Mouse (Mus musculus) forebrain, embryonic 16.5 days (tissue): ENCODE measurements around the gene Morc2a. TPM values are rescaled to one million over a fixed set of nuclear protein-coding genes. Genes with fewer than 3 reads are reported as not detected.
A peak's percentile ranks its signal among the peaks of the same experiment; 100 is the strongest.

Source experiments
- ATAC-seq: fragments of 200-750 bp; cut with Nextera tagmentation; 2 replicates; pipeline ENCODE4 v1.8.0; 2017; ENCODE audit warnings: mild to moderate bottlenecking, moderate library complexity
- H3K27ac ChIP-seq: fragments of 300-500 bp; sonication (generic); 2 replicates; pipeline ENCODE4 v1.5.1; 2014; ENCODE audit warnings: low read length, control low read depth
- H3K27me3 ChIP-seq: fragments of 300-500 bp; sonication (generic); replicated peaks from 2 replicates; pipeline ENCODE4 v1.6.1; 2014; ENCODE audit warnings: low read length; ENCODE audit not compliant: control insufficient read depth, insufficient read depth
- H3K36me3 ChIP-seq: fragments of 300-500 bp; sonication (generic); 2 replicates; pipeline ENCODE4 v1.6.1; 2014; ENCODE audit not compliant: control insufficient read depth, insufficient read depth
- H3K4me1 ChIP-seq: fragments of 300-500 bp; sonication (generic); replicated peaks from 2 replicates; pipeline ENCODE4 v1.6.1; 2014; ENCODE audit warnings: low read length; ENCODE audit not compliant: control insufficient read depth, insufficient read depth
- H3K4me2 ChIP-seq: fragments of 300-500 bp; sonication (generic); 2 replicates; pipeline ENCODE4 v1.6.1; 2014; ENCODE audit warnings: mild to moderate bottlenecking, low read length, control low read depth
- H3K4me3 ChIP-seq: fragments of 300-500 bp; sonication (generic); replicated peaks from 2 replicates; pipeline ENCODE4 v1.5.1; 2014; ENCODE audit warnings: mild to moderate bottlenecking, low read length, control low read depth
- H3K9ac ChIP-seq: fragments of 300-500 bp; sonication (generic); replicated peaks from 2 replicates; pipeline ENCODE4 v1.6.1; 2014; ENCODE audit warnings: low read depth, low read length, control low read depth
- H3K9me3 ChIP-seq: fragments of 300-500 bp; sonication (generic); 2 replicates; pipeline ENCODE4 v1.6.1; 2016; ENCODE audit warnings: low read length; ENCODE audit not compliant: control insufficient read depth
- WGBS: fragments of 180-500 bp; shearing (Covaris S2); extraction: QIAGEN DNeasy Blood & Tissue Kit; methylation state at CpG from one replicate; pipeline ENCODE4 v1.1.7; 2014; 5-methylcytosine and 5-hydroxymethylcytosine counted together
- polyA plus RNA-seq: library from polyadenylated mRNA; unstranded; fragments of >200 nt; fragmentation: Nextera tagmentation; extraction: Ambion mirVana; gene quantifications from 2 replicates; pipeline ENCODE4 v1.2.1, GENCODE M21; 2015

Morc2a gene
- polyA plus RNA-seq, 1 experiment from 2014 or later = 49.2 TPM

DNA sequence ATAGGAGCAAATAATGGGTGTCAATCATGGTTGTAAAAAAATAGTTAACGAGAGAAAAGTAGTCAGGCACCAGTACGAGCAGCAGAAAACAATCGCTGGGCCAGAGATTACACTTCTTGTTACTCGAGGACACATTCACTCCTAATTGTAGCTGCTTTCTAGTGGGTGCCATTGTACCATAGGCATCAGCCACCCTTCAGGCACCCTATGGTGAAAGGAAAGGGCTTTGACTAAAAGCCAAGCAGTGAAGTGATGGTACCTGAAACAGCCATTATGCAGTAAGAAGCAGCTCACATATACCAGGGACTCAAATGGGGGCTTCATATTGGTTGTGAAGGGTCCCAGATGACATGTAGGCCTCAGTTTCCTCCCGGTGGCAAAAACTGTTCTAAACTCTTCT, 1.3 kb upstream of the Morc2a start:
- Histone ChIP-seq H3K27ac (no peak overlapping the region), H3K27me3 (no peaks in the 10 kb centered on the region), H3K4me3 (peak overlapping the region; percentile 100), H3K36me3 (peaks cover 38% of the 10 kb centered on the region), H3K4me2 (peak overlapping the region; percentile 80), H3K9me3 (peaks cover 18% of the 10 kb centered on the region), H3K9ac (no peak overlapping the region; the same call in 1 of the 2 replicates), H3K4me1 (peaks cover 11% of the 10 kb centered on the region)
- 68% methylated on average over 5 of the region's 5 CpGs for WGBS
- ATAC-seq = no peak

DNA sequence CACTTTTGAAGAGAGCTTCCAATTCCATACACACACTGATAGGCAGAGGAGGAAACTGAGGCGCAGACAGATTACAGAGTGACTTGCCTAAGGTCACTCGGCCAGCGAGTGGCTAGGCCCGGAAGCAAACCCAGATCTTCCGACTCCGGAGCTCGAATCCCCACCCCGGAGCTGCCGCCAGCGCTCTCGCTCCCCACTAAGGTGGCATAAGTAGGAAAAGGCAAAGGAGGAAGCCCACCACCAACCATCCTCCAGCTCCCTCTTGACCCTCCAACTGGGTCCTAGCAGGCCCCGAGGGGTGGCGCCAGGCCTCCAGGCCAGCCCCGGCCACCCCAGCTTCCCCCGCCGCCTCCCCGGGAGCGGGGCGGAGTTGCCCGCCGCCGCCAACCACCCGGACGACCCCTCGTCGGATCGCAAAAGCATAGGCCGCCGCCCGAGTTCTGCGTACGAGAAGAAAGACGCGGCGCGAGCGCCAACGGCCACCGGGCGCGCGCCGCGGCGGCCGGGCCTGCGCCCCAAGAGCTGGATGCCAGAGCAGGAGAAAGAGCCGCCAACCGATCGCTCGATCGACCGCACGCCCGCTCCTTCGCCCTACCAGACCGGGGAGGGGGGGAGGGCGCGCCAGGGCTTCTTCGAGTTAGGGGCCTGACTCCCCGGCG, 557 bp upstream of the Morc2a start:
- Histone ChIP-seq H3K36me3 (peaks cover 32% of the 10 kb centered on the region), H3K4me2 (peak overlapping the region; percentile 80), H3K27me3 (no peaks in the 10 kb centered on the region), H3K9ac (peak overlapping the region; percentile 97), H3K4me1 (peaks cover 11% of the 10 kb centered on the region), H3K9me3 (peaks cover 15% of the 10 kb centered on the region), H3K4me3 (peak overlapping the region; percentile 100), H3K27ac (peak overlapping the region; percentile 95)
- ATAC-seq = peak; percentile 25
- under 1% methylated on average over 56 of the region's 62 CpGs for WGBS

DNA sequence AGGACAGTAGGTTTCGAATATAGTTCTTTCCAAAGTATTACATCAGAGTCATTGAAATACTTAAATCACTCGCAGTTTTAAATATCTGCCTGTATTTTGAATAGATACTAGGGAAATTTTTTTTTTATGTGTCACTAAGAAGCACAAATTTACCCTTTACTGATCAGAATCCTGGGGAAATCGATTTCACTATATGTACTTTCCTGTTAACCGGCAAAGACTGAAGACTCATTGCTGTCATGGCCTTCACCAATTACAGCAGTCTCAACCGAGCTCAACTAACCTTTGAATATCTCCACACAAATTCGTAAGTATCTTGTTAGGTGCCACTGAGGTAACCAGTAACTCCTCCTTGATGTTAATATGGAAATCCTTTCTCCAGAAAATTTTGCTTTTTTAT, 1.1 kb downstream of the Morc2a start:
- Histone ChIP-seq H3K27me3 (no peaks in the 10 kb centered on the region), H3K27ac (no peak overlapping the region)
- 97% methylated on average over 6 of the region's 6 CpGs for WGBS

DNA sequence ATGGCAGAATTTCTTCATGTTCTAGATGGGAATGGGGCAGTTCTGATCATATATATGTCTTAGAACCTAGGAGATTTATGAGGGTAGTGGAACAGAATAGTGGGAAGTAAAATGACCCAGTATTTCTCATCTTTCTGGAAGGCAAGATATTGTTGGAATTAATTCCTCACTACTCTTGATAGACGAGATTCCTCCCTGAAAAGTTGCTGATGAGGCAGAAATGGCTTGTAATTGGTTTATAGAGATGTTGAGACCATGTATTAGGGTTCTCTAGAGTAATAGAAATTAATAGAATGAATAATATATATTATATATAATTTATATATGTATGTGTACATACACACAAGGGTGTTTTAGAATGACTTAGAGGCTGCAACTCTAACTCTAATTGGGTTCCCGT, 13.0 kb downstream of the Morc2a start:
- H3K9ac ChIP-seq = no peak overlapping the region
- peaks cover 22% of the 10 kb centered on the region for H3K36me3 ChIP-seq
- no peak overlapping the region for H3K4me2 ChIP-seq
- H3K27ac ChIP-seq = no peak overlapping the region
- no peak for ATAC-seq
- H3K9me3 ChIP-seq = no peaks in the 10 kb centered on the region
- WGBS = 93% methylated on average over 2 of the region's 2 CpGs
- H3K4me3 ChIP-seq = no peak overlapping the region
- H3K4me1 ChIP-seq = no peaks in the 10 kb centered on the region
- no peaks in the 10 kb centered on the region for H3K27me3 ChIP-seq

More for the DNA sequence above, 1.1 kb downstream of the Morc2a start:
- peaks cover 6% of the 10 kb centered on the region for H3K9me3 ChIP-seq
- no peak for ATAC-seq
- H3K4me2 ChIP-seq = peak overlapping the region; percentile 85
- peak overlapping the region; percentile 100 for H3K4me3 ChIP-seq
- no peak overlapping the region for H3K9ac ChIP-seq
- H3K4me1 ChIP-seq = peaks cover 13% of the 10 kb centered on the region
- peaks cover 19% of the 10 kb centered on the region for H3K36me3 ChIP-seq

DNA sequence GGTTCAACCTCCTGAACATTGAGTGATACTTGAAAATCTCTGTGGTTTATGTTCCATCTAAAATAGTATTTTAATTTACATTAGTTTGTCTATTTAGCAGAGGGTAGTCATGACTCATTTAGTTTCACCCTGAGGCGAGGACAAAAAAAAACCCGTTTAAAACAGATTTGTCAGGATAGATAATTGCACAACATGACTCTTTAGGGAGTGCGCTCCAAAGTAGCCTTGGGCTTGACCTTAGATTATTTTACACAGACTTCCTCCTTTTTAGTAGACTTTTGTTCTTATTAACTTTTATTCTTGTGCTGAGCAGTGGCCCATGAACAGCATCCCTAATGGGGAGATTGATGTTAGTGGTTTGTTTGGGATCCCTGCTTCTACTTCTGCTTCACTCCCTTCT, 18.5 kb downstream of the Morc2a start:
- ATAC-seq = no peak
- 94% methylated on average over 3 of the region's 3 CpGs for WGBS

DNA sequence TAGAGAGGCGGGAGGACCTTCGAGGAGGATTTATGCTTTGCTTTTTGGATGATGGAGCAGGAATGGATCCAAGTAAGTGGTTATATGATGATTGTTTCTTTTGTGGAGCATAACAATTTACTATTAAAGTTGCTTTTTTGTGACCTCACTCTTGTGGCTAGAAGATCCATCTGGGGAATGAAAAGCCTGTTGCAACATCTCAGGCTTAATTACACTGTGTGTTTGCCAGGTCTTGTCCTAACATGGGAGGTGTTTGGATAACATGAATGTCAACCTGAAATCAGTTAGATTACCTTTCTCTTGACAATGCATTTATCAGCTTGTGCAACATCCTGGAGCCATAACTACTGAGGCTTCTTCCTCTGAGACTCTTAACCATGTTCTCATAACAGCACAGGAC, 19.8 kb downstream of the Morc2a start:
- no peaks in the 10 kb centered on the region for H3K4me1 ChIP-seq
- peaks cover 39% of the 10 kb centered on the region for H3K36me3 ChIP-seq
- ATAC-seq = no peak
- no peak overlapping the region for H3K27ac ChIP-seq
- H3K9ac ChIP-seq = no peak overlapping the region
- no peaks in the 10 kb centered on the region for H3K9me3 ChIP-seq
- WGBS = 89% methylated on average over 2 of the region's 2 CpGs
- no peak overlapping the region for H3K4me3 ChIP-seq
- H3K27me3 ChIP-seq = no peaks in the 10 kb centered on the region
- no peak overlapping the region for H3K4me2 ChIP-seq

More for the DNA sequence above, 18.5 kb downstream of the Morc2a start:
- Histone ChIP-seq H3K9ac (no peak overlapping the region), H3K27ac (no peak overlapping the region), H3K4me1 (no peaks in the 10 kb centered on the region), H3K36me3 (peaks cover 41% of the 10 kb centered on the region), H3K9me3 (no peaks in the 10 kb centered on the region), H3K4me2 (no peak overlapping the region), H3K4me3 (no peak overlapping the region), H3K27me3 (no peaks in the 10 kb centered on the region)

DNA sequence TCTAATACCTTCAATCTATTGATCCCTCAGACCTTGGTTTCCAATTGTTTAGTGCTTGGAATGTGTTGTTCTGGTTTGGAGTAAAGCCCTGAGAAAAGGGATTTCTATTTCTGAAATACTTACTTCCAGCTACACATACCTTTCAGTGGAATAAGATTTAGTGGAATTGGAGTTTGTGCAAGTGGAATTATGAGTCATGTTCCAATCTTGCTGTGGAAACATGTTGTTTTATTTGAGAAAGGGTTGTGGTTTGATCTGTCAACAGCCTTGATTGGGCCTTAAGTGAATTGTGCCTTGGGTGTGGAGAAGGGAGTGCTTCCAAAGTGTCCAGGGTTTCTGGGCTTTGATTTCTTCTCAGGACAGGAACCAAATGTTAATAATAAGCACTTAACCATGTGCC, 20.9 kb downstream of the Morc2a start:
- Histone ChIP-seq H3K4me3 (no peak overlapping the region), H3K9me3 (no peaks in the 10 kb centered on the region), H3K36me3 (peaks cover 40% of the 10 kb centered on the region), H3K4me1 (no peaks in the 10 kb centered on the region), H3K27me3 (no peaks in the 10 kb centered on the region), H3K27ac (no peak overlapping the region), H3K9ac (no peak overlapping the region), H3K4me2 (no peak overlapping the region)
- no peak for ATAC-seq

DNA sequence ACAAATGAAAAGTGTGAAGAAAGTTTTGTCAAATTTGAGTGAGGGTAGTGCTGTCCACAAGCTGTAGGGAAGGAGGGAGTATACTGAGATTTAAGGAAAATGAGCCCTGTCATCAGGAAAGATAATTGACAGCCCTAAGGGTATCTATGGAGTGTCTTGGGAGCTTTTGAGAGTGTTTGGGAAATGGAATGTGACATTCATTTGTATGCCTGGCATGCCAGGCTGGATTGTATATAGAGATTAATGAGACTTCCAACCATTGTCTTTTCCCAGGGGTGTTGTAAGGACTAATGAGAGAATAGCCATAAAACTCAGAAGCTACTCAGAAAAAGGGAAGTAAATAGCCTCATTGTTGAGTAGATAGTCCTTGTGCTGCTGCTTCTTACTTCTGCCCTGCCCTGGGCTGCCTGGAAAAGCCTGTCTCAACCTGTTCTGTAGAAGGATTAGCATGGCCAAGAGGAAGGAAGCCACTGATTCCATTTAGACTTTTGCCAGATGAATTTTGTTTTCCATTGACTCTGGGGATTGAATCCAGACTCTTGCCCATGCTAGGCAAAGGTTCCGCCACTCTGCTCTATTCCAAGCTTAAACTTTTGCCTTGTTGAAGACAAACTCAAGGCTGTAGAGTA, 22.1 kb downstream of the Morc2a start:
- Histone ChIP-seq H3K36me3 (peaks cover 40% of the 10 kb centered on the region), H3K4me2 (no peak overlapping the region), H3K9ac (no peak overlapping the region), H3K4me1 (no peaks in the 10 kb centered on the region), H3K9me3 (no peaks in the 10 kb centered on the region), H3K27me3 (no peaks in the 10 kb centered on the region), H3K27ac (no peak overlapping the region), H3K4me3 (no peak overlapping the region)
- WGBS = 94% methylated on average over 1 of the region's 1 CpGs
- ATAC-seq = no peak

DNA sequence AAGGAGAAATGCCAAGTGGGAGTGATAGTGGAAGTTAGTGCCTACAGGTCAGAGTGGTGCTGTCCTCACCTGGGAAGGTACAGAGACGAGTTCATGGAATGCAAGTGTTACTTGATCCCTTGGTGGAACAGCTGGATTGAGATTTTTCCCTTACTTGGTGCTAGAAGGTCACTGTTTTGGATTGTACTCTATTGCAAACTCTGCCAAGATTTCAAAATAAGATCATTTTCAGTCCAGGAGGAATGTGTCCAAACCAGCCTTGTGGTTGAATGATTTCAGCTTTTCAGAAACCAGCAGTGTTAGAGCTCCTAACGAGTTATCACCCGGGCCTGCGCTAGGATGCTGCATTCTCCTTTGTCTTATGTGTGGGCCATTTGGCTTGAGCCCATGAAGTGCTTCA, 25.6 kb downstream of the Morc2a start:
- WGBS = 63% methylated on average over 4 of the region's 4 CpGs
- Histone ChIP-seq H3K4me1 (no peaks in the 10 kb centered on the region), H3K9ac (no peak overlapping the region), H3K4me2 (no peak overlapping the region), H3K27ac (no peak overlapping the region), H3K4me3 (no peak overlapping the region), H3K27me3 (no peaks in the 10 kb centered on the region), H3K36me3 (peaks cover 58% of the 10 kb centered on the region), H3K9me3 (no peaks in the 10 kb centered on the region)
- no peak for ATAC-seq
